Mouse (Mus musculus): ENCODE measurements at regions not wholly inside any gene's neighbourhood (a gene's known extent, or its start where the extent isn't known, plus 50 kb on each side); places are given as distances from the start of the nearest gene placed in this dataset.
"Not testable (repeated sequence)": the region's sequence is repeated elsewhere in the genome, so short reads cannot be mapped to it uniquely, and the experiment has no call there.

GRCm38 (mm10) chr6:89125916-89126315 lies 223.9 kb downstream of the Tpra1 start:
- ATAC-seq (ENCODE audit: insufficient number of reproducible peaks, low FRiP score, low TSS enrichment): no peak

GRCm38 (mm10) chr6:89128141-89128540 lies 226.1 kb downstream of the Tpra1 start:
- ATAC-seq (ENCODE audit: insufficient number of reproducible peaks, low FRiP score, low TSS enrichment): 0 out of 2 replicates have a peak, but pooled peaks have one; percentile 16

GRCm38 (mm10) chr6:89140469-89140868 lies 222.0 kb downstream of the Plxna1 start:
- no peak for ATAC-seq (ENCODE audit: insufficient number of reproducible peaks, low FRiP score, low TSS enrichment)

- no peak for ATAC-seq (ENCODE audit: insufficient number of reproducible peaks, low FRiP score, low TSS enrichment)
Observed at GRCm38 (mm10) chr6:89153027-89153662, 209.3 kb downstream of the Plxna1 start.

- ATAC-seq (ENCODE audit: insufficient number of reproducible peaks, low FRiP score, low TSS enrichment): no peak
Observed at GRCm38 (mm10) chr6:89157501-89157900, 204.9 kb downstream of the Plxna1 start.

- no peak for ATAC-seq (ENCODE audit: insufficient number of reproducible peaks, low FRiP score, low TSS enrichment)
Observed at GRCm38 (mm10) chr6:89160051-89160450, 202.4 kb downstream of the Plxna1 start.

GRCm38 (mm10) chr6:89161746-89162145 lies 200.7 kb downstream of the Plxna1 start:
- no peak for ATAC-seq (ENCODE audit: insufficient number of reproducible peaks, low FRiP score, low TSS enrichment)

GRCm38 (mm10) chr6:89169520-89169919 lies 192.9 kb downstream of the Plxna1 start:
- no peak for ATAC-seq (ENCODE audit: insufficient number of reproducible peaks, low FRiP score, low TSS enrichment)

- ATAC-seq (ENCODE audit: insufficient number of reproducible peaks, low FRiP score, low TSS enrichment): not testable (repeated sequence)
Observed at GRCm38 (mm10) chr6:89184920-89185319, 177.5 kb downstream of the Plxna1 start.

GRCm38 (mm10) chr6:89200514-89201284 lies 161.7 kb downstream of the Plxna1 start:
- not testable (repeated sequence) for ATAC-seq (ENCODE audit: insufficient number of reproducible peaks, low FRiP score, low TSS enrichment)

GRCm38 (mm10) chr6:89215021-89215420 lies 147.4 kb downstream of the Plxna1 start:
- no peak for ATAC-seq (ENCODE audit: insufficient number of reproducible peaks, low FRiP score, low TSS enrichment)

GRCm38 (mm10) chr6:89235416-89236075 lies 126.9 kb downstream of the Plxna1 start:
- no peak for ATAC-seq (ENCODE audit: insufficient number of reproducible peaks, low FRiP score, low TSS enrichment)

- ATAC-seq (ENCODE audit: insufficient number of reproducible peaks, low FRiP score, low TSS enrichment): no peak
Observed at GRCm38 (mm10) chr6:89236226-89236625, 126.2 kb downstream of the Plxna1 start.

- peak; percentile 80 for ATAC-seq (ENCODE audit: insufficient number of reproducible peaks, low FRiP score, low TSS enrichment)
Observed at GRCm38 (mm10) chr6:89236892-89237646, 125.4 kb downstream of the Plxna1 start.

GRCm38 (mm10) chr6:89238871-89239270 lies 123.5 kb downstream of the Plxna1 start:
- no peak for ATAC-seq (ENCODE audit: insufficient number of reproducible peaks, low FRiP score, low TSS enrichment)

- ATAC-seq (ENCODE audit: insufficient number of reproducible peaks, low FRiP score, low TSS enrichment): peak; percentile 67
Observed at GRCm38 (mm10) chr6:89239511-89239910, 122.9 kb downstream of the Plxna1 start.

GRCm38 (mm10) chr6:89240168-89240705 lies 122.2 kb downstream of the Plxna1 start:
- ATAC-seq (ENCODE audit: insufficient number of reproducible peaks, low FRiP score, low TSS enrichment): no peak

- ATAC-seq (ENCODE audit: insufficient number of reproducible peaks, low FRiP score, low TSS enrichment): no peak
Observed at GRCm38 (mm10) chr6:89242371-89243288, 119.8 kb downstream of the Plxna1 start.

GRCm38 (mm10) chr6:89245506-89245905 lies 116.9 kb downstream of the Plxna1 start:
- ATAC-seq (ENCODE audit: insufficient number of reproducible peaks, low FRiP score, low TSS enrichment): no peak

All from cerebellum, adult (tissue).